Mouse (Mus musculus): ENCODE results near the gene 7420426K07Rik.

GRCm38 (mm10) chr9:98864571-98864970, 38.3 kb upstream of the 7420426K07Rik start, which contains the start of gene Prr23a3:
- TF ChIP-seq CTCF (IDR thresholded peaks at IDR 0.05; ENCODE audit: low read depth, low read length) (no peak), POLR2A (IDR thresholded peaks at IDR 0.05; ENCODE audit: insufficient read depth, low read length) (no peak)
